Mouse (Mus musculus) cortical plate, adult 2 months (tissue): ENCODE data around the gene Lrrc9. TPM values are rescaled to one million over a fixed set of nuclear protein-coding genes. Genes with fewer than 3 reads are reported as not detected.

Source experiments
- H3K27ac ChIP-seq: fragments of 200-500 bp; 2 replicates; pipeline ENCODE4 v1.5.1; 2012; ENCODE audit warnings: low read length, control low read depth, inconsistent platforms; ENCODE audit not compliant: insufficient read depth
- H3K4me1 ChIP-seq: fragments of 200-500 bp; 2 replicates; pipeline ENCODE4 v1.6.1; 2011; ENCODE audit warnings: low read length; ENCODE audit not compliant: control insufficient read depth, insufficient read depth
- H3K4me3 ChIP-seq: fragments of 200-500 bp; 2 replicates; pipeline ENCODE4 v1.5.1; 2011; ENCODE audit warnings: mild to moderate bottlenecking, low read length, control low read depth; ENCODE audit not compliant: insufficient read depth
- CTCF ChIP-seq: fragments of 200-500 bp; IDR thresholded peaks from 2 replicates; pipeline ENCODE4 v1.5.1; 2011; ENCODE audit warnings: mild to moderate bottlenecking, control low read depth, low read length; ENCODE audit not compliant: insufficient read depth; ENCODE audit errors: extremely low read depth
- POLR2A ChIP-seq: fragments of 200-500 bp; IDR thresholded peaks from 2 replicates; pipeline ENCODE4 v1.6.1; 2011; ENCODE audit warnings: mild to moderate bottlenecking, low read length, control low read depth; ENCODE audit not compliant: insufficient read depth; ENCODE audit errors: extremely low read depth
- polyA plus RNA-seq: library from polyadenylated mRNA; depleted of rRNA; stranded (reverse); fragments of >200 nt; gene quantifications from 2 replicates; pipeline ENCODE4 v1.2.3, GENCODE M21; 2012

The Lrrc9 gene
- polyA plus RNA-seq, 1 experiment, result 0.79 TPM

GRCm38 (mm10) chr12:72432209-72432608 lies 9.5 kb upstream of the Lrrc9 start:
- Histone ChIP-seq H3K4me3 (no peak overlapping the region), H3K4me1 (no peaks in the 10 kb centered on the region), H3K27ac (no peak overlapping the region)
- TF ChIP-seq POLR2A, result no peak
- TF ChIP-seq CTCF, result peak; percentile 20; the same call in 1 of the 2 replicates

- no peaks in the 10 kb centered on the region for H3K4me1 ChIP-seq
- TF ChIP-seq CTCF (no peak), POLR2A (no peak)
- H3K27ac ChIP-seq, result no peak overlapping the region
- no peak overlapping the region for H3K4me3 ChIP-seq
These were observed 8.3 kb upstream of the Lrrc9 start for GRCm38 (mm10) chr12:72433241-72433865.

GRCm38 (mm10) chr12:72437676-72438341 lies 3.9 kb upstream of the Lrrc9 start:
- TF ChIP-seq CTCF (no peak), POLR2A (no peak)
- Histone ChIP-seq H3K4me1 (no peaks in the 10 kb centered on the region), H3K27ac (no peak overlapping the region), H3K4me3 (no peak overlapping the region)

- no peak for TF ChIP-seq POLR2A
- Histone ChIP-seq H3K4me1 (no peaks in the 10 kb centered on the region), H3K27ac (no peak overlapping the region), H3K4me3 (no peak overlapping the region)
These were observed 2.6 kb upstream of the Lrrc9 start for GRCm38 (mm10) chr12:72438961-72439480.

GRCm38 (mm10) chr12:72453941-72454340 lies 12.3 kb downstream of the Lrrc9 start:
- no peak overlapping the region for H3K27ac ChIP-seq
- H3K4me1 ChIP-seq, result no peaks in the 10 kb centered on the region
- H3K4me3 ChIP-seq, result no peak overlapping the region
- TF ChIP-seq CTCF, result no peak
- TF ChIP-seq POLR2A, result no peak

GRCm38 (mm10) chr12:72461191-72461893 lies 19.7 kb downstream of the Lrrc9 start:
- peaks cover 2% of the 10 kb centered on the region; the same call in 1 of the 2 replicates for H3K4me1 ChIP-seq
- H3K27ac ChIP-seq, result no peak overlapping the region
- peak; percentile 16; the same call in 1 of the 2 replicates for TF ChIP-seq CTCF
- TF ChIP-seq POLR2A, result no peak
- H3K4me3 ChIP-seq, result no peak overlapping the region

GRCm38 (mm10) chr12:72461894-72462530 lies 20.3 kb downstream of the Lrrc9 start:
- no peak overlapping the region for H3K4me3 ChIP-seq
- peaks cover 2% of the 10 kb centered on the region; the same call in 1 of the 2 replicates for H3K4me1 ChIP-seq
- TF ChIP-seq POLR2A (no peak), CTCF (peak; percentile 55)
- H3K27ac ChIP-seq, result no peak overlapping the region

GRCm38 (mm10) chr12:72465826-72466501 lies 24.3 kb downstream of the Lrrc9 start:
- TF ChIP-seq CTCF, result no peak
- TF ChIP-seq POLR2A, result no peak
- H3K4me3 ChIP-seq, result no peak overlapping the region
- H3K27ac ChIP-seq, result no peak overlapping the region
- peaks cover 2% of the 10 kb centered on the region; the same call in 1 of the 2 replicates for H3K4me1 ChIP-seq

GRCm38 (mm10) chr12:72467269-72467668 lies 25.6 kb downstream of the Lrrc9 start:
- Histone ChIP-seq H3K4me3 (no peak overlapping the region), H3K27ac (no peak overlapping the region), H3K4me1 (no peaks in the 10 kb centered on the region)
- no peak for TF ChIP-seq POLR2A
- no peak for TF ChIP-seq CTCF
